Mouse (Mus musculus) C2C12 (cell line): ENCODE data around the gene Faah.

Experiments used
- CEBPB ChIP-seq: IDR thresholded peaks from one replicate; pipeline ENCODE4 v1.6.1; 2011; ENCODE audit warnings: low read depth, mild to moderate bottlenecking, control low read depth, moderate library complexity
- CTCF ChIP-seq: IDR thresholded peaks from one replicate; pipeline ENCODE4 v1.5.1; 2011; ENCODE audit not compliant: control insufficient read depth, insufficient read depth, insufficient read length
- FOSL1 ChIP-seq: IDR thresholded peaks from one replicate; pipeline ENCODE4 v1.8.0; 2011; ENCODE audit warnings: mild to moderate bottlenecking, low read length; ENCODE audit not compliant: poor library complexity, insufficient read depth, severe bottlenecking
- MAX ChIP-seq: IDR thresholded peaks from one replicate; pipeline ENCODE4 v1.6.1; 2011; ENCODE audit warnings: mild to moderate bottlenecking, control low read depth
- MYOG ChIP-seq: IDR thresholded peaks from one replicate; pipeline ENCODE4 v1.6.1; 2011; ENCODE audit not compliant: control insufficient read depth, insufficient read length; ENCODE audit errors: extremely low read depth
- USF1 ChIP-seq: IDR thresholded peaks from one replicate; pipeline ENCODE4 v1.6.1; 2011; ENCODE audit warnings: low read depth, mild to moderate bottlenecking, control low read depth, moderate library complexity

DNA sequence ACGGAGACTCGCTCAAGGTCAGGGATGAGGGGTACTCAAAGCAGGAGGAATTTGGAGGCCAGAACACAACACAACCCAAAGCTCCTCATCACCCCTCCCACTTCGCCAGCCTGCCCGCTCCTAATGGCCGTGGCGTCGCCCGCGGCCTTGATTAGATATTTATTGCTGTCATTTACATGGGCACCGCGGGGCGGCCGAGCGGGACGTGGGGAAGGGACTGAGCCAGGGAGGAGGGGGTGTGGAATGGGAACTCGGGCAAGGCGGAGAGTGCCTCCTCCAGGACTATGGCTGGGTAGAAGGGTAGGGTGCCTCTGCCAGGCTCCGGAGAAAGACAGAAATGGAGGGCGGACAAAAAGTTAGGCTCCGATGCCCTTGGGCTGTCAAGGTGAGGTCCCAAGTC is 81.1 kb downstream of the Faah start:
- TF ChIP-seq MAX (no peak), CTCF (no peak), CEBPB (no peak), USF1 (no peak), FOSL1 (no peak), MYOG (no peak)
